ENCODE assay signal across 10 mouse cellular contexts in genomic region chr15:99890412-99891236, GRCm38 (mm10). TPM values are rescaled to one million over a fixed set of nuclear protein-coding genes. Genes with fewer than 3 reads are reported as not detected.
DNase-seq lines count a peak whose midpoint lies in the region; ATAC-seq lines count a peak whose summit lies in the region.
"Had no signal": no experiment of that assay in that cellular context is flagged by ENCODE, and none has a peak within 500 bp of the region (broad histone marks: within the 10 kb centered on the region; RNA-seq: fewer than 3 reads in every experiment).

No protein-coding gene starts in this region.

- no peak for ATAC-seq in heart, embryonic 14.5 days (ENCODE audit: insufficient number of reproducible peaks, insufficient read depth, low FRiP score, low read depth)
- ATAC-seq in heart, embryonic 16.5 days (replicated peaks; ENCODE audit: extremely low read depth, insufficient read depth, low FRiP score), result 0 out of 2 replicates have a peak, but pooled peaks have one; percentile 41
- peak; percentile 61 for ATAC-seq in liver, embryonic 15.5 days (ENCODE audit: insufficient read depth)
- ATAC-seq in stomach, embryonic 16.5 days (ENCODE audit: insufficient read depth, low FRiP score), result peak; percentile 91
- ATAC-seq: forebrain, embryonic 13.5 days had no signal

- H3K27me3 ChIP-seq in heart, embryonic 14.5 days (ENCODE audit: control insufficient read depth, insufficient read depth, low read length), result no peaks in the 10 kb centered on the region
- H3K27me3 ChIP-seq in heart, embryonic 16.5 days (ENCODE audit: control insufficient read depth, insufficient read depth, low read length), result no peaks in the 10 kb centered on the region
- 0 out of 2 replicates have a peak, but pooled peaks cover 8% of the 10 kb centered on the region for H3K27me3 ChIP-seq in liver, embryonic 15.5 days
- H3K27me3 ChIP-seq in stomach, embryonic 16.5 days (ENCODE audit: control insufficient read depth, insufficient read depth, low read length), result no peaks in the 10 kb centered on the region
- H3K27me3 ChIP-seq: forebrain, embryonic 13.5 days; midbrain, embryonic 12.5 days had no signal

- H3K27ac ChIP-seq in heart, embryonic 14.5 days (replicated peaks in 1 of 2; ENCODE audit: control insufficient read depth in 1 of 2, insufficient read depth in 1 of 2, low read depth in 2 of 2, low read length in 2 of 2), result no peak overlapping the region
- no peak overlapping the region for H3K27ac ChIP-seq in heart, embryonic 16.5 days (ENCODE audit: low read length)
- H3K27ac ChIP-seq in liver, embryonic 15.5 days (replicated peaks), result peak overlapping the region; percentile 80
- H3K27ac ChIP-seq in stomach, embryonic 16.5 days (ENCODE audit: low read length), result peak overlapping the region; percentile 90
- H3K27ac ChIP-seq: forebrain, embryonic 13.5 days; midbrain, embryonic 12.5 days had no signal

- DNase-seq in heart, postnatal 14 days, result no peak
- no peak for DNase-seq in cerebellum, adult 9-11 months
- no peak for DNase-seq in gastrocnemius, postnatal 10 days
- no peak for DNase-seq in right cerebral cortex, postnatal 10 days (ENCODE audit: low spot score in 2 of 2)

- H3K4me3 ChIP-seq in heart, embryonic 14.5 days (ENCODE audit: control insufficient read depth in 1 of 2, insufficient read depth in 1 of 2, low read depth in 1 of 2, low read length in 2 of 2), result no peak overlapping the region
- H3K4me3 ChIP-seq in heart, embryonic 16.5 days (ENCODE audit: low read length), result no peak overlapping the region
- H3K4me3 ChIP-seq in liver, embryonic 15.5 days (replicated peaks), result peak overlapping the region; percentile 17; the same call in 1 of the 2 replicates
- H3K4me3 ChIP-seq in stomach, embryonic 16.5 days (replicated peaks; ENCODE audit: low read length), result peak overlapping the region; percentile 27
- H3K4me3 ChIP-seq: forebrain, embryonic 13.5 days; midbrain, embryonic 12.5 days had no signal

- H3K9ac ChIP-seq in heart, embryonic 14.5 days (ENCODE audit: low read length), result 0 out of 2 replicates have a peak overlapping the region, but pooled peaks have one; percentile 41
- no peak overlapping the region for H3K9ac ChIP-seq in heart, embryonic 16.5 days (ENCODE audit: low read length)
- H3K9ac ChIP-seq in liver, embryonic 15.5 days, result no peak overlapping the region
- peak overlapping the region; percentile 53 for H3K9ac ChIP-seq in stomach, embryonic 16.5 days (ENCODE audit: low read length)
- H3K9ac ChIP-seq: forebrain, embryonic 13.5 days; midbrain, embryonic 12.5 days had no signal

- H3K9me3 ChIP-seq in heart, embryonic 14.5 days (ENCODE audit: control insufficient read depth, low read length), result no peaks in the 10 kb centered on the region
- H3K9me3 ChIP-seq in heart, embryonic 16.5 days (replicated peaks; ENCODE audit: control insufficient read depth, low read length), result 0 out of 2 replicates have a peak, but pooled peaks cover 2% of the 10 kb centered on the region
- no peaks in the 10 kb centered on the region for H3K9me3 ChIP-seq in liver, embryonic 15.5 days (replicated peaks)
- no peaks in the 10 kb centered on the region for H3K9me3 ChIP-seq in stomach, embryonic 16.5 days (replicated peaks; ENCODE audit: control insufficient read depth, low read length)
- H3K9me3 ChIP-seq: forebrain, embryonic 13.5 days; midbrain, embryonic 12.5 days had no signal

- H3K4me1 ChIP-seq in heart, embryonic 14.5 days (ENCODE audit: control insufficient read depth in 2 of 2, insufficient read depth in 2 of 2, low read length in 2 of 2), result peaks cover 4% of the 10 kb centered on the region in 2 experiments; a peak in 3 of 4 replicates
- H3K4me1 ChIP-seq in heart, embryonic 16.5 days (ENCODE audit: control insufficient read depth, insufficient read depth, low read length), result peaks cover 5% of the 10 kb centered on the region; the same call in 1 of the 2 replicates
- H3K4me1 ChIP-seq in liver, embryonic 15.5 days (replicated peaks), result 0 out of 2 replicates have a peak, but pooled peaks cover 4% of the 10 kb centered on the region
- peaks cover 3% of the 10 kb centered on the region for H3K4me1 ChIP-seq in stomach, embryonic 16.5 days (ENCODE audit: control insufficient read depth, insufficient read depth, low read length)

- WGBS in heart, embryonic 14.5 days, result 38% methylated on average over 19 of the region's 19 CpGs
- WGBS in heart, embryonic 16.5 days, result 39% methylated on average over 19 of the region's 19 CpGs
- 28% methylated on average over 19 of the region's 19 CpGs for WGBS in liver, embryonic 15.5 days (ENCODE audit: insufficient replicate concordance)
- WGBS in stomach, embryonic 16.5 days, result 28% methylated on average over 19 of the region's 19 CpGs

- intact Hi-C loops in heart, postnatal 14 days (cut with DNase I), result no loop called here

- H3K4me2 ChIP-seq in heart, embryonic 14.5 days (ENCODE audit: low read length), result peak overlapping the region; percentile 43
- H3K4me2 ChIP-seq in heart, embryonic 16.5 days (ENCODE audit: low read depth, low read length), result peak overlapping the region; percentile 38
- peak overlapping the region; percentile 38 for H3K4me2 ChIP-seq in liver, embryonic 15.5 days
- H3K4me2 ChIP-seq in stomach, embryonic 16.5 days (ENCODE audit: low read depth, low read length), result peak overlapping the region; percentile 53
- H3K4me2 ChIP-seq: forebrain, embryonic 13.5 days; midbrain, embryonic 12.5 days had no signal

- no peaks in the 10 kb centered on the region for H3K36me3 ChIP-seq in heart, embryonic 14.5 days (ENCODE audit: control insufficient read depth, insufficient read depth, low read length)
- no peaks in the 10 kb centered on the region for H3K36me3 ChIP-seq in heart, embryonic 16.5 days (ENCODE audit: control insufficient read depth, insufficient read depth)
- no peaks in the 10 kb centered on the region for H3K36me3 ChIP-seq in liver, embryonic 15.5 days (replicated peaks)
- H3K36me3 ChIP-seq in stomach, embryonic 16.5 days (ENCODE audit: control insufficient read depth, insufficient read depth, low read length), result no peaks in the 10 kb centered on the region
- H3K36me3 ChIP-seq: midbrain, embryonic 12.5 days had no signal

RNA-seq across cellular contexts. Expression of gene Lima1, which starts 15.4 kb away (rescaled TPM):
- 16.9 and 18.6 TPM in 2 replicates for polyA plus RNA-seq in heart, embryonic 14.5 days (2014; fragmentation: Nextera tagmentation; extraction: Ambion mirVana)
- total RNA-seq in heart, postnatal 14 days (2021), result 10 to 100 TPM; 23.5 TPM
- 19.9 TPM in 2 replicates for polyA plus RNA-seq in heart, embryonic 16.5 days (2015; fragmentation: Nextera tagmentation; extraction: Ambion mirVana)
- 10.0 and 10.3 TPM in 2 replicates for polyA plus RNA-seq in liver, embryonic 15.5 days (2015; fragmentation: Nextera tagmentation; extraction: Ambion mirVana)
- 89.4 and 95.8 TPM in 2 replicates for polyA plus RNA-seq in stomach, embryonic 16.5 days (2015; fragmentation: Nextera tagmentation; extraction: Ambion mirVana)
- total RNA-seq in gastrocnemius, postnatal 10 days (2021), result 10 to 100 TPM; 30.4 to 41.9 TPM

Comparison
In these comparisons a context has a peak if more than half of its experiments do, and no peak if none do; other contexts are left out.
1. H3K9ac ChIP-seq: peak in heart, embryonic 14.5 days (single experiment) and stomach, embryonic 16.5 days (single experiment); none in heart, embryonic 16.5 days (single experiment) and liver, embryonic 15.5 days (single experiment).
2. H3K27ac ChIP-seq: peak in liver, embryonic 15.5 days (single experiment) and stomach, embryonic 16.5 days (single experiment); none in heart, embryonic 14.5 days (0 of 2) and heart, embryonic 16.5 days (single experiment).
3. H3K4me3 ChIP-seq: peak in liver, embryonic 15.5 days (single experiment) and stomach, embryonic 16.5 days (single experiment); none in heart, embryonic 14.5 days (0 of 2) and heart, embryonic 16.5 days (single experiment).
4. Peak in every context shown above with its lines, with median percentiles within 50 percentile points of each other: H3K4me2 ChIP-seq.